Mouse (Mus musculus) hindbrain, embryonic 11.5 days (tissue): ENCODE measurements around the gene Cog4. TPM values are rescaled to one million over a fixed set of nuclear protein-coding genes. Genes with fewer than 3 reads are reported as not detected.

Experiments used
- ATAC-seq: fragments of 200-750 bp; cut with Nextera tagmentation; 2 replicates; pipeline ENCODE4 v1.8.0; 2017; ENCODE audit warnings: mild to moderate bottlenecking, moderate TSS enrichment, moderate library complexity; ENCODE audit not compliant: low FRiP score
- DNase-seq: peaks from one replicate; pipeline ENCODE4 v3.0.0-alpha.2; 2015; ENCODE audit warnings: low spot score
- H3K27ac ChIP-seq: fragments of 300-500 bp; sonication (generic); 2 replicates; pipeline ENCODE4 v1.5.1; 2014; ENCODE audit warnings: mild to moderate bottlenecking, low read depth, low read length
- H3K27me3 ChIP-seq: fragments of 300-500 bp; sonication (generic); 2 replicates; pipeline ENCODE4 v1.6.1; 2014; ENCODE audit warnings: mild to moderate bottlenecking, low read length, moderate library complexity, mixed read lengths; ENCODE audit not compliant: control insufficient read depth, insufficient read depth
- H3K36me3 ChIP-seq: fragments of 300-500 bp; sonication (generic); 2 replicates; pipeline ENCODE4 v1.6.1; 2014; ENCODE audit warnings: mild to moderate bottlenecking, low read length, moderate library complexity, mixed read lengths; ENCODE audit not compliant: control insufficient read depth, insufficient read depth
- H3K4me1 ChIP-seq: fragments of 300-500 bp; sonication (generic); replicated peaks from 2 replicates; pipeline ENCODE4 v1.6.1; 2014; ENCODE audit warnings: low read length, mixed read lengths; ENCODE audit not compliant: control insufficient read depth, insufficient read depth
- H3K4me2 ChIP-seq: fragments of 300-500 bp; sonication (generic); replicated peaks from 2 replicates; pipeline ENCODE4 v1.6.1; 2014; ENCODE audit warnings: mild to moderate bottlenecking, low read depth, low read length
- H3K4me3 ChIP-seq: fragments of 300-500 bp; sonication (generic); 2 replicates; pipeline ENCODE4 v1.5.1; 2014; ENCODE audit warnings: low read depth, low read length
- H3K9ac ChIP-seq: fragments of 300-500 bp; sonication (generic); 2 replicates; pipeline ENCODE4 v1.6.1; 2014; ENCODE audit warnings: low read depth, low read length
- H3K9me3 ChIP-seq: fragments of 300-500 bp; sonication (generic); 2 replicates; pipeline ENCODE4 v1.6.1; 2016; ENCODE audit warnings: low read length; ENCODE audit not compliant: control insufficient read depth
- WGBS: fragments of 180-500 bp; shearing (Covaris S2); extraction: QIAGEN DNeasy Blood & Tissue Kit; methylation state at CpG from one replicate; pipeline ENCODE4 v1.1.7; 2014; 5-methylcytosine and 5-hydroxymethylcytosine counted together
- polyA plus RNA-seq: library from polyadenylated mRNA; unstranded; fragments of >200 nt; fragmentation: Nextera tagmentation; extraction: Ambion mirVana; gene quantifications from 2 replicates; pipeline ENCODE4 v1.2.1, GENCODE M21; 2014

The Cog4 gene
- polyA plus RNA-seq, 1 experiment from 2014 or later = 66.9 TPM

DNA sequence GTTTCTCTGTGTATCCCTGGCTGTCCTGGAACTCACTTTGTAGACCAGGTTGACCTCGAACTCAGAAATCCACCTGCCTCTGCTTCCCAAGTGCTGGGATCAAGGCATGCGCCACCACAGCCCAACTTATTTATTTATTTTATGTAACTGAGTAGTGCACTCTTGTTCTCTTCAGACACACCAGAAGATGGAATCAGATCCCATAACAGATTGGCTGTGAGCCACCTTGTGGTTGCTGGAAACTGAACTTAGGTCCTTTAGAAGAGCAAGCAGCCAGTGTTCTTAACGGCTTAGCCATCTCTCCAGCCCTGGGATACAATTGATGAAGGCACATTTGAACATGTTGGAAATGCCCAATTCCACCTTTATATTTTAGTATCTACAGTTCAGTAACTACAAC is 27.8 kb upstream of the Cog4 start:
- 91% methylated on average over 3 of the region's 3 CpGs for WGBS
- no peak overlapping the region for H3K4me2 ChIP-seq
- H3K9me3 ChIP-seq = no peaks in the 10 kb centered on the region
- H3K27me3 ChIP-seq = no peaks in the 10 kb centered on the region
- ATAC-seq (no peak), DNase-seq (no peak)
- H3K9ac ChIP-seq = no peak overlapping the region
- no peak overlapping the region for H3K27ac ChIP-seq
- no peak overlapping the region for H3K4me3 ChIP-seq
- H3K36me3 ChIP-seq = peaks cover 30% of the 10 kb centered on the region
- no peaks in the 10 kb centered on the region for H3K4me1 ChIP-seq

DNA sequence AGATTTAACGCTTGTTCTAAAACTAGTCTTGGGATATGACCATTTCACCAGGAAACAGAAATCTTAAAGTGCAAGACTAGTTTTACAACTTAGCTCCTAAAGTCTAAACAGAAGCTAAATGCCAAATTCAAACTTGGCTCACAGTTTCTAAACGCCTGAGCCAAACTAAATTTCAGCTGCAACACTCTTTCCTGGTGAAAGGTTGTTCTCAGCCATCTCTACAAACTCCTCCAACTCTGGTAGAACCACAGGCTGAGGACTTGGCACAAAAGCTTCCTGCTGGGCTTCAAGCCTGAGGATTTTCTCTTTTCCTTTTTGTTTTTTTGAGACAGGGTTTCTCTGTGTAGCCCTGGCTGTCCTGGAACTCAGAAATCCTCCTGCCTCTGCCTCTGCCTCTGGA is 26.1 kb upstream of the Cog4 start:
- Histone ChIP-seq H3K27ac (no peak overlapping the region), H3K4me2 (no peak overlapping the region), H3K36me3 (peaks cover 30% of the 10 kb centered on the region), H3K4me1 (no peaks in the 10 kb centered on the region), H3K9me3 (no peaks in the 10 kb centered on the region), H3K27me3 (no peaks in the 10 kb centered on the region), H3K9ac (no peak overlapping the region), H3K4me3 (no peak overlapping the region)
- DNase-seq = no peak
- 100% methylated on average over 2 of the region's 2 CpGs for WGBS
- ATAC-seq = no peak

DNA sequence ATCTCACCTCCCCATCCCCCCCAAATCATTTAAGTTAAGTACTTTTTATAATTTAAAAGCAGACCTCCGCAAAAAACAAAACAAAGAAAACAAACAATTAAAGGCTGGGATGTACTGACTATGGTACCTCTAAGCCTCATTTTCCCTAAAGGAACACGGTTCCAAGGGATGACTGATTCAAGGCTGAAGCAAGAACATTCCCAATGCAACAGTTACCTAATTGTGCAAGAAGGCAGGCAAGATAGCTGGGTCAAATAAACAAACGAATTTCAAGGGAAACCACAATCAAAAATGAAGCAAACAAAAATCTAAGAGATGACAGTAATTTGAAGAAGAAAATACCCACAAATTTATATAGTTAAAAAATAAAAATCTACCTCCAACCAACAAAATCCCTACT is 24.4 kb upstream of the Cog4 start:
- no peaks in the 10 kb centered on the region for H3K4me1 ChIP-seq
- ATAC-seq (no peak), DNase-seq (no peak)
- no peak overlapping the region for H3K27ac ChIP-seq
- H3K4me3 ChIP-seq = no peak overlapping the region
- no peaks in the 10 kb centered on the region for H3K9me3 ChIP-seq
- no peak overlapping the region for H3K4me2 ChIP-seq
- no peak overlapping the region for H3K9ac ChIP-seq
- peaks cover 21% of the 10 kb centered on the region for H3K36me3 ChIP-seq
- WGBS = 89% methylated on average over 3 of the region's 3 CpGs
- no peaks in the 10 kb centered on the region for H3K27me3 ChIP-seq

DNA sequence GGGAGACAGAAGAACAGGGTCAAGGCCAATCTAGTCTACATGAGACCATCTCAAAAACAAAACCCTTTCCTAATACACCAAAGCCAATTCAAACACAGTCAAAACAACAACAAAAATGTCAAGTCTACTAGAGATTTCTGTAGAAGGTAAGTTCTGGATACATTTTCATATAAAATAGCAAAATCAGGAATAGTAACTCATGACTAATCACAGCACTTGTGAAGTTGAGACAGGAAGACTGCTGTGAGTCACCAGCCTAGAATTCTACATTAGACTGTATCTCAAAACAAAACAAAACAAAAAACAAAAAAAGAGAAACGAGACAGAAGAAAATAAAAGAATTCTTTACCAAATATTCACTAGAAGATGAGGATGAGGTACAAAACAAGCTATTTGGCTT is 21.5 kb upstream of the Cog4 start:
- no peak overlapping the region for H3K9ac ChIP-seq

DNA sequence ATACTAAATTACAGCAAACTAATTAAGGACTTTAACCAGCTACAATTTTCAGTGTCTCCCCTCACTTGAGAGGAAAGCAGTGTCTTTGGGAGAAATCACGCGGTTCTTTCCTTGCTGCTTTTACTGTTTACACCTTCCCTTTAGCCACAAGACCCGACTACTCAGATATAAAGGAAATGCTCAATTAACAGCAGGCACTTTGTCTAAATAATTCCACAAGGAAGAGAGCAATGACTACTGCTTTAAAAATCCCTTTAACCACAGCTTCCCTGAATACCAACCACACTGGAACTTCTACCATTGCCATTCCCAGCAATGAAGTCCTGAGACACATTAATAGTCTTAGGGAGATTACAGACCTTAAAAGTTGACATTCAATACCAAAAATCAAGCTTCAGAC is 17.9 kb upstream of the Cog4 start:
- DNase-seq (no peak), ATAC-seq (no peak)
- no peak overlapping the region for H3K4me3 ChIP-seq
- no peaks in the 10 kb centered on the region for H3K9me3 ChIP-seq
- peaks cover 23% of the 10 kb centered on the region for H3K36me3 ChIP-seq
- 89% methylated on average over 3 of the region's 3 CpGs for WGBS
- no peak overlapping the region for H3K4me2 ChIP-seq
- no peaks in the 10 kb centered on the region for H3K27me3 ChIP-seq
- H3K4me1 ChIP-seq = no peaks in the 10 kb centered on the region
- H3K9ac ChIP-seq = no peak overlapping the region
- no peak overlapping the region for H3K27ac ChIP-seq

More for the DNA sequence above, 21.5 kb upstream of the Cog4 start:
- DNase-seq (no peak), ATAC-seq (no peak)
- Histone ChIP-seq H3K4me1 (no peaks in the 10 kb centered on the region), H3K4me3 (no peak overlapping the region), H3K4me2 (no peak overlapping the region), H3K27ac (no peak overlapping the region), H3K27me3 (no peaks in the 10 kb centered on the region), H3K9me3 (no peaks in the 10 kb centered on the region), H3K36me3 (peaks cover 18% of the 10 kb centered on the region)
- 89% methylated on average over 1 of the region's 1 CpGs for WGBS

DNA sequence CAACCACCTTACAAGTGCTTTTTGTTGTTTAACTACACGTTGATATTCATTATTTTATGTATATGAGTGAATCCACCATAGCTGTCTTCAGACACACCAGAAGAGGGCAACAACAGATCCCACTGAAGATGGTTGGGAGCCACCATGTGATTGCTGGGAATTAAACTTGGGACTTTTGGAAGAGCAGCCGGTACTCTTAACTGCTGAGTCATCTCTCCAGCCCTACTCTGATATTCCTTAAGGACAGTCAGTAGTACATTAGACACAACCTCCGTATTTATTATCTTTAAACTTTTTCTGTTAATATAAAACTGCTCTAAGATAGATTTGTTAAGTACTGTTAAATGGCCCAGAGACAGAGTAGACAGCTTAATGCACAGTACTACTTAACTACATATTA is 14.4 kb upstream of the Cog4 start:
- Histone ChIP-seq H3K4me3 (no peak overlapping the region), H3K27me3 (no peaks in the 10 kb centered on the region), H3K36me3 (peaks cover 23% of the 10 kb centered on the region), H3K27ac (no peak overlapping the region), H3K9me3 (no peaks in the 10 kb centered on the region), H3K4me2 (no peak overlapping the region), H3K9ac (no peak overlapping the region), H3K4me1 (no peaks in the 10 kb centered on the region)
- DNase-seq (no peak), ATAC-seq (no peak)
- 93% methylated on average over 3 of the region's 3 CpGs for WGBS

DNA sequence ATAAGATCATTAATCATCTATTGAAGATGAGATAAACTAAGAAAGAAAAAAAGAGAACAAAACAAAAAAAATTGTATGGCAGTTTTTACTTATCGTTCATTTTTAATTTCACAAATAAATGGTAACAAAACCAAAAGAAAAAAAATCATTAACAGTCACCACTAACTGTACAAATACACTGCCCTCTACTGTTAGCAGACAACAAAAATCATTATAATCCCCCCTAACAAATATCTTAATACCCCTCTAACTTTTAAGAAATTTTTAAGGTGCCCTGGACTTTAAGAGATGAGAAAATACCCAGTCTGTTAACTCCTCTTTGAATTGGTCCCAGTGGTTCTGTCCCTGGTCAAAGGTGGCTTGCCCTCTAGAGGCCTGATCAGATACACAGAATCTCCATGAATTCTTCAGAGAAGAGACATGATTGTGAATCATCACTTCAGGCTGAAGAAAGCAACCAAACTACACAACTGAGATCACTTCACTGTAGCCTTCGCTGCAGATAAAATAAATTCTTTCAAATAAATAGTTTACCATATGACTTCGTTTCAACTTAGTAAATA is 4.3 kb upstream of the Cog4 start:
- ATAC-seq = no peak
- peaks cover 26% of the 10 kb centered on the region for H3K36me3 ChIP-seq
- 92% methylated on average over 3 of the region's 3 CpGs for WGBS

DNA sequence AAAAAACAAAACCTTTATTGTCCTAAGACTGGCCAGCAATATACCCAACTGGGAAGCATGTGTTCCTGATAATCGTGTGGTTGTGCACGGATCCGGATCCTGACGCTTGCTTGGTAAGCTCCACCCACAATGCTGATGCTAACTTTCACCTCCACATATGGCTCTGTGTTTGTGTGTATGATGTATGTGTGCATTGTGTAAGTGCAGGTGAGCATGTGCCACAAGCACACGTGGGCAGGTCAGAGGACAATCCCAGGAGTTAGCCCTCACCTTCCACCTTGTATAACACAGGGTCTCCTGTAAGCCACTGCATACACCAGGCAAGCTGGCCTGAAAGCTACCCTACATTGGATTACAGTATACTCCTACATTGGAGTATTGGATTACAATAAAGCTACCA is 3.2 kb upstream of the Cog4 start:
- Histone ChIP-seq H3K27ac (no peak overlapping the region), H3K4me1 (no peaks in the 10 kb centered on the region; the same call in 1 of the 2 replicates), H3K27me3 (no peaks in the 10 kb centered on the region), H3K4me3 (no peak overlapping the region), H3K4me2 (no peak overlapping the region), H3K9ac (no peak overlapping the region), H3K9me3 (no peaks in the 10 kb centered on the region), H3K36me3 (peaks cover 20% of the 10 kb centered on the region)
- 84% methylated on average over 5 of the region's 5 CpGs for WGBS
- DNase-seq = no peak
- no peak for ATAC-seq

More for the DNA sequence above, 4.3 kb upstream of the Cog4 start:
- Histone ChIP-seq H3K9ac (no peak overlapping the region), H3K27ac (no peak overlapping the region), H3K4me2 (no peak overlapping the region), H3K4me1 (no peaks in the 10 kb centered on the region; the same call in 1 of the 2 replicates), H3K27me3 (no peaks in the 10 kb centered on the region), H3K4me3 (no peak overlapping the region), H3K9me3 (no peaks in the 10 kb centered on the region)
- no peak for DNase-seq

DNA sequence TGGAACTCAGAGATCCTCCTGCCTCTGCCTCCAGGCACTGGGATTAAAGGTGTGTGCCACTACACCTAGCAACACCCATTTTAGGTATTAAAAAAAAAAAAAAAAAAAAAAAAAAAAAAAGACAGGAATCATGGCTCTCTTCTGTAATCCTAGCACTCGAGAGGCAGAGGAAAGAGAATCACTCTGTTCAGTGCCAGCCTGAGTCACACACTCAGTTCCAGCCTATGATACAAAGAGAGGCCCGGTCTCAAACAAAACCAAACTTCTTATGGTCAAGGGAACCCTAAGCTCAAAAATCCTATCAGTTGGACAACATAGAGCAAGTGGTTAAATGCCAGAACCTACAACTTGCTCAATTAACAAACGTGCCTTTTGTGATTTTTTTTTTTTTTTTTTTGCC is 1.5 kb upstream of the Cog4 start:
- 87% methylated on average over 3 of the region's 3 CpGs for WGBS
- H3K9me3 ChIP-seq = no peaks in the 10 kb centered on the region
- ATAC-seq = no peak
- H3K4me2 ChIP-seq = 0 out of 2 replicates have a peak overlapping the region, but pooled peaks have one; percentile 61
- DNase-seq = no peak
- H3K9ac ChIP-seq = no peak overlapping the region
- no peak overlapping the region for H3K27ac ChIP-seq
- no peaks in the 10 kb centered on the region for H3K27me3 ChIP-seq
- no peak overlapping the region; the same call in 1 of the 2 replicates for H3K4me3 ChIP-seq
- peaks cover 17% of the 10 kb centered on the region for H3K36me3 ChIP-seq
- H3K4me1 ChIP-seq = no peaks in the 10 kb centered on the region; the same call in 1 of the 2 replicates
